Mouse (Mus musculus): ENCODE measurements around the gene Elavl2. TPM values are rescaled to one million over a fixed set of nuclear protein-coding genes. Genes with fewer than 3 reads are reported as not detected.
"Not testable (repeated sequence)": the region's sequence is repeated elsewhere in the genome, so short reads cannot be mapped to it uniquely, and the experiment has no call there.

The Elavl2 gene
- polyA plus RNA-seq, 1 experiment from 2014 or later: 0.33 TPM

- Histone ChIP-seq H3K4me3 (no peak overlapping the region), H3K36me3 (no peaks in the 10 kb centered on the region), H3K27ac (no peak overlapping the region), H3K4me2 (no peak overlapping the region), H3K9ac (no peak overlapping the region), H3K4me1 (no peaks in the 10 kb centered on the region), H3K27me3 (replicated peaks) (no peaks in the 10 kb centered on the region), H3K9me3 (replicated peaks) (no peaks in the 10 kb centered on the region)
- no peak for ATAC-seq
- WGBS (ENCODE audit: insufficient replicate concordance): 65% methylated on average over 4 of the region's 4 CpGs
Observed at GRCm38 (mm10) chr4:91295317-91295716, 105.3 kb downstream of the Elavl2 start.

DNA sequence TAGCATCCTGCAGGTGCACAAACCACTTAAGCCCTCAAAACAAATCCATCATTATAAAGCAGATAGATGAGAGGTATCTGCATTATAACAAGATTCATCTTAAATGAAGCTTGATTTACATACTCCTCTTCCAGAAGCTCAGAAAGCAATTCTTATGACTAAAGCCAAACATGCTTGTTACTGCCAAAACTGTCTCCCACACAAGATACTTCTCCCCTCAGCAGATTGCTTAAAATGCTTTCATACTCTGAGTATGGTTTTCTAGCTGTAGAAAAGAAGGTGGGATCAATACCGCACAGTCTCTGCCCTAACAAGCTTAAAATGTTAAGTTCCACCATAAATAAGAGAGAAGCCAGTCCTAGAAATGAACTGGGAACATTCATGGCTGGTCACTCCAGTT, 109.1 kb downstream of the Elavl2 start:
- Histone ChIP-seq H3K36me3 (no peaks in the 10 kb centered on the region), H3K27ac (no peak overlapping the region), H3K4me2 (no peak overlapping the region), H3K27me3 (replicated peaks) (no peaks in the 10 kb centered on the region), H3K9me3 (replicated peaks) (no peaks in the 10 kb centered on the region), H3K4me3 (no peak overlapping the region), H3K4me1 (no peaks in the 10 kb centered on the region), H3K9ac (no peak overlapping the region)
- ATAC-seq: no peak
- 65% methylated on average over 1 of the region's 1 CpGs for WGBS (ENCODE audit: insufficient replicate concordance)

- no peaks in the 10 kb centered on the region for H3K27me3 ChIP-seq (replicated peaks)
- ATAC-seq: no peak
- H3K4me1 ChIP-seq: no peaks in the 10 kb centered on the region
- no peak overlapping the region for H3K4me2 ChIP-seq
- no peak overlapping the region for H3K9ac ChIP-seq
- H3K4me3 ChIP-seq: no peak overlapping the region
- H3K36me3 ChIP-seq: no peaks in the 10 kb centered on the region
- 46% methylated on average over 1 of the region's 1 CpGs for WGBS (ENCODE audit: insufficient replicate concordance)
- H3K9me3 ChIP-seq (replicated peaks): no peaks in the 10 kb centered on the region
- no peak overlapping the region for H3K27ac ChIP-seq
Observed at GRCm38 (mm10) chr4:91290373-91290772, 110.2 kb downstream of the Elavl2 start.

DNA sequence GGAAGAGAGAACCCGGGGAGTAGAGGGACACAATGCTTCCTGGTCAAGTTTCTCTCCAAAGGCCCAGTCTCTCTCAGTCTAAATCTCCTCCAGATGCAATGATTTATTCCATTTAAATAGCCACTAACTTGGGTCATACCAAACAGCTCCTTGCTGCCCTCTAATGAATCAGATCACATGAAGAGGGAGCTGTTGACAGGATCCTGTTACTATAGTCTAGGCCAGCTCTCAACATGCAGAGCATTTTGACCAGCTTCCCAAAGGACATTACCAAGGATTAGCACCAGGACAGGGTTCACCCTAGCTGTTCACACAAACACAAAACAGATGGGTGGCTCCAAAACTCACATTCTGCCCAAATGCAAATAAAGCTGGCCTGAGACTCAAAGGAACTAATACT, 111.4 kb downstream of the Elavl2 start:
- Histone ChIP-seq H3K27ac (no peak overlapping the region), H3K36me3 (no peaks in the 10 kb centered on the region), H3K9ac (no peak overlapping the region), H3K4me3 (no peak overlapping the region), H3K27me3 (replicated peaks) (no peaks in the 10 kb centered on the region), H3K4me2 (no peak overlapping the region), H3K9me3 (replicated peaks) (no peaks in the 10 kb centered on the region), H3K4me1 (no peaks in the 10 kb centered on the region)
- no peak for ATAC-seq
- WGBS (ENCODE audit: insufficient replicate concordance): 47% methylated on average over 1 of the region's 1 CpGs

DNA sequence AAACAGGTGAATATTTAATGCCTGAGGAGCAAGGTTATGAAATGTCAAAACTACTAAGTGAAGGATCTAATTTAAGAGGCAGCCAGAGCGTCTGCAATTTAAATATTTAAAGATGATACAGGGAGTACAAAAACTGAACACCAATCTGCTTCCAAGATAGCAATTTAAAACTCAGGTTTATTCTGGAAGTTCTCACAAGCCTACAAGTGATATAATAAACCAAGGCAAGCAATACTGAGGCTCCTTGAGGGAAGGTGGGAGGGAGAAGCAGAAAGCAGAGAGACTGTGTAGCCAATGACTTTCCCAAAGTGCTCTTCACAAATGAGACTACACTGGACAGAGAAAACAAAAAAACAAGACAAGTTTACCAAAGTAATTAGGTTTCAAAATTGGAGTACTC, 132.2 kb downstream of the Elavl2 start:
- WGBS (ENCODE audit: insufficient replicate concordance): 57% methylated on average over 1 of the region's 1 CpGs
- Histone ChIP-seq H3K4me2 (no peak overlapping the region), H3K27me3 (replicated peaks) (no peaks in the 10 kb centered on the region), H3K9ac (no peak overlapping the region), H3K4me1 (no peaks in the 10 kb centered on the region), H3K36me3 (no peaks in the 10 kb centered on the region), H3K4me3 (no peak overlapping the region), H3K27ac (no peak overlapping the region), H3K9me3 (replicated peaks) (no peaks in the 10 kb centered on the region)
- no peak for ATAC-seq

DNA sequence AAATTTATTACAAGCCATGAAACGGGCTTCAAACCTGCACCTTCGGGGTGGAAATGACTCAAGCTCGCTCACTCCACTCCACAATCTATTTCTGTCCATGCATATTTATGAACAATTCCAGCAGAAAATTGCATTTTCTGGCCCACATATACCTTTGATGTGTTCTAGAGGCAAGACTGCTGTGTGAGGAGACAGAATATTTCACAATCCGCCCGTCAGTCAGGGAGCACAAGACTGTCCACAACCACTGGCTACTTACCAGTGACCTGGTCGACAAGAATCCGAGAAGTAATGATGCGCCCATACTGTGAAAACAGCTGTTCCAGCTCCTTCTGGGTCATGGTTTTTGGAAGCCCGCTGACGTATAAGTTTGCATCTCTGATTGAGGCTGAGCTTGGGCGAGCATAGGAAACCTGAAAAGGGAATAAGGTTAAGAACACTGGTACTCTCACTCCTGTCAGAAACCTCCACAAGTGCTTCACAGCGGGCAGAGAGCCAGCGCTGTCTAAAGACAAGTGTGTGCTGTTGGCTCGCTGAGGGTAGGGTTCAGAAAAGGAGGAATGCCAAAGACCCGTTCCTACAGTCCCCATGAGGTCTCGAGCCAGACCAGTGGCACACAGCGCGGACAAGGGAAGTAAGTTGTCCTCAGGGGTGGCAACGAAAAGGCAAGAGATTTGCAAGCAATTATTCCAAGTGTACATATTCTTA, 136.7 kb downstream of the Elavl2 start:
- Histone ChIP-seq H3K4me2 (no peak overlapping the region), H3K4me3 (no peak overlapping the region), H3K27me3 (replicated peaks) (no peaks in the 10 kb centered on the region), H3K27ac (no peak overlapping the region), H3K4me1 (no peaks in the 10 kb centered on the region), H3K9ac (no peak overlapping the region), H3K9me3 (replicated peaks) (no peaks in the 10 kb centered on the region), H3K36me3 (no peaks in the 10 kb centered on the region)
- 78% methylated on average over 19 of the region's 19 CpGs for WGBS (ENCODE audit: insufficient replicate concordance)
- ATAC-seq: no peak

GRCm38 (mm10) chr4:91262839-91263238, 137.7 kb downstream of the Elavl2 start:
- ATAC-seq: no peak
- Histone ChIP-seq H3K4me1 (no peaks in the 10 kb centered on the region), H3K9me3 (replicated peaks) (no peaks in the 10 kb centered on the region), H3K4me2 (no peak overlapping the region), H3K36me3 (no peaks in the 10 kb centered on the region), H3K4me3 (no peak overlapping the region), H3K9ac (no peak overlapping the region), H3K27me3 (replicated peaks) (no peaks in the 10 kb centered on the region), H3K27ac (no peak overlapping the region)
- 71% methylated on average over 8 of the region's 8 CpGs for WGBS (ENCODE audit: insufficient replicate concordance)

GRCm38 (mm10) chr4:91260622-91261021, 140.0 kb downstream of the Elavl2 start:
- H3K36me3 ChIP-seq: no peaks in the 10 kb centered on the region
- no peaks in the 10 kb centered on the region for H3K4me1 ChIP-seq
- H3K27me3 ChIP-seq (replicated peaks): no peaks in the 10 kb centered on the region
- no peak overlapping the region for H3K9ac ChIP-seq
- H3K27ac ChIP-seq: no peak overlapping the region
- no peaks in the 10 kb centered on the region for H3K9me3 ChIP-seq (replicated peaks)
- 77% methylated on average over 4 of the region's 4 CpGs for WGBS (ENCODE audit: insufficient replicate concordance)
- no peak overlapping the region for H3K4me2 ChIP-seq
- no peak overlapping the region for H3K4me3 ChIP-seq
- no peak for ATAC-seq

- H3K4me1 ChIP-seq: no peaks in the 10 kb centered on the region
- no peak overlapping the region for H3K9ac ChIP-seq
- H3K27ac ChIP-seq: no peak overlapping the region
- WGBS (ENCODE audit: insufficient replicate concordance): 69% methylated on average over 1 of the region's 1 CpGs
- no peak overlapping the region for H3K4me3 ChIP-seq
- H3K4me2 ChIP-seq: no peak overlapping the region
- no peak for ATAC-seq
- no peaks in the 10 kb centered on the region for H3K27me3 ChIP-seq (replicated peaks)
- H3K9me3 ChIP-seq (replicated peaks): no peaks in the 10 kb centered on the region
- H3K36me3 ChIP-seq: no peaks in the 10 kb centered on the region
Observed at GRCm38 (mm10) chr4:91248650-91249049, 151.9 kb downstream of the Elavl2 start.

GRCm38 (mm10) chr4:91245136-91245535, 155.4 kb downstream of the Elavl2 start:
- H3K36me3 ChIP-seq; H3K27ac ChIP-seq; H3K4me2 ChIP-seq; ATAC-seq; H3K4me1 ChIP-seq; H3K9ac ChIP-seq; H3K27me3 ChIP-seq (replicated peaks); H3K9me3 ChIP-seq (replicated peaks); H3K4me3 ChIP-seq: not testable (repeated sequence)
- 81% methylated on average over 6 of the region's 8 CpGs for WGBS (ENCODE audit: insufficient replicate concordance)

GRCm38 (mm10) chr4:91244554-91244953, 156.0 kb downstream of the Elavl2 start:
- 72% methylated on average over 9 of the region's 9 CpGs for WGBS (ENCODE audit: insufficient replicate concordance)
- H3K9me3 ChIP-seq (replicated peaks): no peaks in the 10 kb centered on the region
- H3K36me3 ChIP-seq: no peaks in the 10 kb centered on the region
- no peak for ATAC-seq
- H3K4me2 ChIP-seq: no peak overlapping the region
- H3K27me3 ChIP-seq (replicated peaks): no peaks in the 10 kb centered on the region
- H3K4me1 ChIP-seq: no peaks in the 10 kb centered on the region
- no peak overlapping the region for H3K9ac ChIP-seq
- no peak overlapping the region for H3K27ac ChIP-seq
- no peak overlapping the region for H3K4me3 ChIP-seq

DNA sequence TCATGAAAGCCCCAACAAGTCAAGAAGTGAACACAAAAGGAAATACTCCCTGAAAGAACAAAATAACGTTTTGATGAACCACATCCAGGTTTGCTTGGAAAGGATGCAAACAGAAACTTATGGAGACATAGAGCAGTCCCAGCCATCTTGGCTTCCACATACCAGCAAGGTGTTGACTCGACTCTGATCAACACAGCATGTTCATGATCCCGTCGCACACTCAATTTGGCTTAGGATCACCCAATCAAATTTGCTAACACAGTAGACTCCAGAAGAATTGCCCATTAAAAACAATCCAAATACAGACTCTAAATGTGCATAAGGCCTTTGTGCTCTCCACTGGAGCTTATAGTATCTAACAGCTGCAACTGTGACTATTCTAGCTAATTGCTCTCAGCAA, 156.7 kb downstream of the Elavl2 start:
- H3K36me3 ChIP-seq: no peaks in the 10 kb centered on the region
- H3K4me1 ChIP-seq: no peaks in the 10 kb centered on the region
- H3K27ac ChIP-seq: no peak overlapping the region
- ATAC-seq: no peak
- H3K27me3 ChIP-seq (replicated peaks): no peaks in the 10 kb centered on the region
- WGBS (ENCODE audit: insufficient replicate concordance): 77% methylated on average over 4 of the region's 4 CpGs
- H3K4me2 ChIP-seq: no peak overlapping the region
- no peak overlapping the region for H3K4me3 ChIP-seq
- H3K9me3 ChIP-seq (replicated peaks): no peaks in the 10 kb centered on the region
- H3K9ac ChIP-seq: no peak overlapping the region

Measured in liver, embryonic 12.5 days (tissue).